Mouse (Mus musculus) sigmoid colon, adult 10 weeks (tissue): ENCODE results near the gene Slc18a3. TPM values are rescaled to one million over a fixed set of nuclear protein-coding genes. Genes with fewer than 3 reads are reported as not detected.

Experiments
- polyA plus RNA-seq: library from polyadenylated mRNA; stranded (reverse); fragments of 350-450 nt; fragmentation: Illumina TruSeq; extraction: RNeasy Lipid Tissue Mini Kit (QIAGEN cat#74804); gene quantifications from one replicate; pipeline ENCODE4 v1.2.3, GENCODE M21; 2014; ENCODE audit warnings: low read depth, low replicate concordance

The Slc18a3 gene
- polyA plus RNA-seq: not detected

DNA sequence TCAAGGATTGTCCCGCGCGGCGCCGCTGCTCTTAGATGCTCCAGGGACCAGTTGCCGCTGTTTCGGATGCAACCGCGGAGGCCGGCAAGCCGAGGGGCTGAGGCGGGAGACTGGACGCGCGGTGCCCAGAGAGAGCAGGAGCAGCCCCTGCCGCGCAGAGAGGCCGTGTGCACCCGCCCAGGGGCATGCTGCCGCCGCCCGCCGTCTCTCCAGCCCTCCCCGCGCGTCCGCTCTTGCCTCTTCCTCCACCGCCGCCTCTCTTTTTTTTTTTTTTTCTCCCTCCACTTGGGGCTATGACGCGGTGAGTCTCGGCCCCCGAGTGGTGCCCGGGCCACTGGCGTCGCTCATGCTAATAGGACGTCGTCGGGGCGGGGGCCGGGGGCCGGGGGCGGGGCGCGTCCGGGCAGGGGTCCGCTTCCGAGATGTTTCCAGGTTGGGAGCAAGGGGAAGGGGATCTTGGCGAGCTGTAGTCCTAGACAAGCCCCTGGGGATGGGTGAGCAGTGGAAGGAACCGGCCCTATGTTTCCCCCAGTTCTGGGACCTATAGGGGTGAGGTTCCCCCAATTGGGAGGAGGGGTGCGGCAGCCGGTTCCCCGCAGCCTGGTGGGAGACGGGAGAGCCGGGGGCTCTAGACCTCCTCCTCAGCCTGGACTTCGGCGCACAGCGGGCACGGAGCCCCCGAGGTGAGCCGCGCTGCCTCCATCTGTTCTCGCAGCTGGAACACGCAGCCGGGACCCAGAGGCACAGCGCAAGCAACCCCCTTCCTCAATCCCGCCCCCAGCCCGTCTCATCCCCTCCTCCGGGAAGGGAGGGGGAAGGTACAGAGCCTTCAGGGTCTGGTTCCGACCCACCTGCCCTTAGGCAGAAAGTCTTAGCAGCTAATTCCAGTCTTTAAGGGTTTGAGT lies at the start of gene Slc18a3:
Gene Slc18a3, minus strand, starts transcription at position 250 of the 905 bp plus-strand sequence.

GRCm38 (mm10) chr14:32513336-32514032 lies 48.8 kb upstream of the Slc18a3 start, which contains the start of gene Ercc6:
Ercc6 (plus strand) TSS chr14:32513521.

GRCm38 (mm10) chr14:32465889-32466288 lies 1.2 kb upstream of the Slc18a3 start, which contains the start of gene Chat:
Chat (minus strand) TSS chr14:32465989.

Other genes starting within 250 kb of the Slc18a3 start
- gene Ogdhl, start 142.8 kb downstream of the Slc18a3 start, polyA plus RNA-seq: 0.09 TPM
- gene 1700024G13Rik, start 76.5 kb downstream of the Slc18a3 start, polyA plus RNA-seq: not detected
- 0.16 TPM for gene Chat, start 1.1 kb upstream of the Slc18a3 start, polyA plus RNA-seq
- gene Ercc6, start 48.7 kb upstream of the Slc18a3 start, polyA plus RNA-seq: 20.5 TPM
- gene Prrxl1, start 134.6 kb upstream of the Slc18a3 start, polyA plus RNA-seq: not detected
- gene 3425401B19Rik, start 220.4 kb upstream of the Slc18a3 start, polyA plus RNA-seq: 0.16 TPM